Mouse (Mus musculus): ENCODE data around the gene Camk1.

DNA sequence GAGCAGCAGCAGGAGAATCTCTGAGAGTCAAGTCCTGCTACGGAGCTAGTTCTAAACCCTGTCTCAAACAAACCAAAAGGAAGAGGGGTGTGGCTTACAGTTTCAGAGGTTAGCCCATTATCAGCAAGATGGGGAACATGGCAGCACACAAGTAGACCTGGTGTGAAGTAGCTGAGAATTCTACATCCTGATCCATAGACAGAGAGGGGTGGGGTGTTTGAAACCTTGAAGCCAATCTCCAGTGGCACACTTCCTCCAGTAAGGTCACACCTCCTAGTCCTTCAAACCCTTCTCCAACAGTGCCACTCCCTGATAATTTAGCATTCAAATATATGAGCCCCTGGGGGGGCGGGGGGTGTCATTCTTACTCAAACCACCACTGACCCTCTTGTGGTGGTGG, 47.7 kb downstream of the Camk1 start:
- TF ChIP-seq CTCF (IDR thresholded peaks at IDR 0.05) (no peak), EP300 (IDR thresholded peaks at IDR 0.05) (no peak)
